Mouse (Mus musculus): ENCODE data around the gene Vmn2r62. TPM values are rescaled to one million over a fixed set of nuclear protein-coding genes. Genes with fewer than 3 reads are reported as not detected.
"Not testable (repeated sequence)": the region's sequence is repeated elsewhere in the genome, so short reads cannot be mapped to it uniquely, and the experiment has no call there.

Vmn2r62 gene
- total RNA-seq (2012; rRNA removed), result 0.05 TPM in 1 of 2 replicates, not detected in the other

- H3K9me3 ChIP-seq (ENCODE audit: control insufficient read depth, insufficient read depth, low read depth, low read length); H3K36me3 ChIP-seq (ENCODE audit: control insufficient read depth, insufficient read depth, low read length, poor library complexity, severe bottlenecking); H3K27ac ChIP-seq (ENCODE audit: insufficient read depth, low read depth, low read length, poor library complexity, severe bottlenecking); DNase-seq (ENCODE audit: low read depth, low spot score); H3K9ac ChIP-seq (ENCODE audit: insufficient read depth, low read depth, low read length, poor library complexity, severe bottlenecking); in situ Hi-C loops (cut with MboI; ENCODE audit: low sequenced_read_pairs in 2 of 2, unreplicated experiment in 2 of 2); H3K4me3 ChIP-seq (ENCODE audit: insufficient read depth in 1 of 2, low read depth in 1 of 2, low read length in 2 of 2, poor library complexity in 1 of 2, severe bottlenecking in 1 of 2); H3K4me1 ChIP-seq (ENCODE audit: control insufficient read depth in 2 of 2, insufficient read depth in 2 of 2, low read length in 2 of 2, poor library complexity in 1 of 2): not testable (repeated sequence)
These were observed at the start of gene Vmn2r62 for GRCm38 (mm10) chr7:42793425-42793824. TSS of gene Vmn2r62 (minus strand) at chr7:42793525.

DNA sequence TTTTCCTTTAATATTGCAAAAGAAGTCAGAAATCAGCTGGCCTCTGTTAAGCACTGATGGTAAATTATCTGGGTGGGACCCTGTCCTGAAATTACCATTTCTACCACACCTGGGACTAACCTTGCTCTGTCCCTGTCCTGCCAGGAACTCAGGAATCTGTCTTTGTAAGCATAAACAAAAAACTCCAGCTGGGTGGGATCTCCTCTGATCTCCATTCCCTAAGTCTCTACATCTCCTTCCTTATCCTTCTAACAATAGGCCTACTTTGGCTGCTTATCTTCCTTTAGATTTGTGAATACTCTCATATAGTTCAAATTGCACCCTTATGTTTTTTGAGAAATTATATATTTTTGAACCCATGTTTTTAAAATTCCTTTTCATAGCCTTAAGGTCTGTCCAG lies 45.0 kb upstream of the Vmn2r62 start:
- H3K9me3 ChIP-seq (ENCODE audit: control insufficient read depth, insufficient read depth, low read depth, low read length); in situ Hi-C loops (cut with MboI; ENCODE audit: low sequenced_read_pairs in 2 of 2, unreplicated experiment in 2 of 2); DNase-seq (ENCODE audit: low read depth, low spot score); H3K4me3 ChIP-seq (ENCODE audit: insufficient read depth in 1 of 2, low read depth in 1 of 2, low read length in 2 of 2, poor library complexity in 1 of 2, severe bottlenecking in 1 of 2); H3K9ac ChIP-seq (ENCODE audit: insufficient read depth, low read depth, low read length, poor library complexity, severe bottlenecking); H3K4me1 ChIP-seq (ENCODE audit: control insufficient read depth in 2 of 2, insufficient read depth in 2 of 2, low read length in 2 of 2, poor library complexity in 1 of 2); H3K36me3 ChIP-seq (ENCODE audit: control insufficient read depth, insufficient read depth, low read length, poor library complexity, severe bottlenecking): not testable (repeated sequence)
- H3K27ac ChIP-seq (ENCODE audit: insufficient read depth, low read depth, low read length, poor library complexity, severe bottlenecking), result peak overlapping the region; percentile 53; the same call in 1 of the 2 replicates

DNA sequence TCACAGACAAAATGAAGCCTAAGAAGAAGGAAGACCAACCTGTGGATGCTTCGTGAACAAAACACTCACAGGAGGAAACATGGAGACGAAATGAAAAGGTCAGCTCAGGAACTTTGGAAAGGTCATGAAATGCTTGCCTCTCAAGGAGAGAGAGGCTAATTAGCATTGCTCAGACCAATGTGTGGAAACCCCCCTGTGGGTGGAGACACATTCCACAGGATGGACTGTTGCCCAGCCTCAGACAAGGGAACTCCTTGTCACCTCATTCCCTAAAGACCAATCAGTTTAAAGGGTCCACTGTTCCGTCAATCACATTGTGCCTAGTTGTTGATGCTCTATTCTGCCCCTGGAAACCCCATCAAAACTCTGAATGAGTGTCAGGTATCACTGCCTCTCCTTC lies 38.9 kb upstream of the Vmn2r62 start:
- in situ Hi-C loops (cut with MboI; ENCODE audit: low sequenced_read_pairs in 2 of 2, unreplicated experiment in 2 of 2), result no loop called here
- Histone ChIP-seq H3K27ac (ENCODE audit: insufficient read depth, low read depth, low read length, poor library complexity, severe bottlenecking) (no peak overlapping the region; the same call in 1 of the 2 replicates), H3K9me3 (ENCODE audit: control insufficient read depth, insufficient read depth, low read depth, low read length) (no peaks in the 10 kb centered on the region), H3K9ac (ENCODE audit: insufficient read depth, low read depth, low read length, poor library complexity, severe bottlenecking) (no peak overlapping the region), H3K4me1 (ENCODE audit: control insufficient read depth in 2 of 2, insufficient read depth in 2 of 2, low read length in 2 of 2, poor library complexity in 1 of 2) (peaks cover 0 to 5% of the 10 kb centered on the region in 2 experiments; a peak in 3 of 4 replicates), H3K36me3 (ENCODE audit: control insufficient read depth, insufficient read depth, low read length, poor library complexity, severe bottlenecking) (no peaks in the 10 kb centered on the region), H3K4me3 (ENCODE audit: insufficient read depth in 1 of 2, low read depth in 1 of 2, low read length in 2 of 2, poor library complexity in 1 of 2, severe bottlenecking in 1 of 2) (peak overlapping the region in 1 of 2 experiments; percentile 16; a peak in 1 of 4 replicates)
- no peak for TF ChIP-seq CHD2 (IDR thresholded peaks at IDR 0.05; ENCODE audit: low read depth, low read length)
- no peak for TF ChIP-seq MAFK (IDR thresholded peaks at IDR 0.05; ENCODE audit: insufficient read depth, low read depth, low read length)
- no peak for TF ChIP-seq ZNF384 (IDR thresholded peaks at IDR 0.05; ENCODE audit: low read depth, low read length)
- no peak for TF ChIP-seq ZC3H11A (IDR thresholded peaks at IDR 0.05; ENCODE audit: borderline replicate concordance, low read depth, low read length)
- TF ChIP-seq HCFC1 (IDR thresholded peaks at IDR 0.05; ENCODE audit: borderline replicate concordance, insufficient read depth, low read length), result no peak
- DNase-seq (ENCODE audit: low read depth, low spot score), result no peak

DNA sequence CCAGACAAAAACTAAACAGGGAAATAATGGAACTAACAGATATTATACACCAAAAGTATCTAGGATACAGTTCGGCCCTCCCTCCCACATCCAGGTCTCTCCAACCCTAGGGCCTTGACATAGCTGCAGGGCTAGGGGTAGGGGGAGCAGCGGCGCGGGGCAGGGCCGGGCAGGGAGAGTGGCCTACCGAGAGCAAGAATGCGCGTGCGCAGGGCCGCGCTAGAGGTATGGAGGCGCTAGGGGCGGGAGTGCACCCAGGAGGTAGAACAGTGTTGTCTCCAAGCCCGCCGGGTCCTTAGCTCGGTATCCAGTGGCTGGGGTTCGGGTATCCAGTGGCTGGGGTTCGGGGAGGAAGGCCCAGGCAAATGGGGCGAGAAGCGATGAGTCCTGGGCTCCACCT lies 43.5 kb downstream of the Vmn2r62 start:
- TF ChIP-seq CHD2 (IDR thresholded peaks at IDR 0.05; ENCODE audit: low read depth, low read length), result no peak
- no peak for TF ChIP-seq MAFK (IDR thresholded peaks at IDR 0.05; ENCODE audit: insufficient read depth, low read depth, low read length)
- no peak for TF ChIP-seq ZC3H11A (IDR thresholded peaks at IDR 0.05; ENCODE audit: borderline replicate concordance, low read depth, low read length)
- no peak for TF ChIP-seq HCFC1 (IDR thresholded peaks at IDR 0.05; ENCODE audit: borderline replicate concordance, insufficient read depth, low read length)
- no peak for TF ChIP-seq ZNF384 (IDR thresholded peaks at IDR 0.05; ENCODE audit: low read depth, low read length)
- Histone ChIP-seq H3K9me3 (ENCODE audit: control insufficient read depth, insufficient read depth, low read depth, low read length) (no peaks in the 10 kb centered on the region), H3K27ac (ENCODE audit: insufficient read depth, low read depth, low read length, poor library complexity, severe bottlenecking) (peak overlapping the region; percentile 44; the same call in 1 of the 2 replicates), H3K36me3 (ENCODE audit: control insufficient read depth, insufficient read depth, low read length, poor library complexity, severe bottlenecking) (no peaks in the 10 kb centered on the region), H3K4me3 (ENCODE audit: insufficient read depth in 1 of 2, low read depth in 1 of 2, low read length in 2 of 2, poor library complexity in 1 of 2, severe bottlenecking in 1 of 2) (peak overlapping the region; percentile 64 to 88), H3K9ac (ENCODE audit: insufficient read depth, low read depth, low read length, poor library complexity, severe bottlenecking) (peak overlapping the region; percentile 81), H3K4me1 (ENCODE audit: control insufficient read depth in 2 of 2, insufficient read depth in 2 of 2, low read length in 2 of 2, poor library complexity in 1 of 2) (no peaks in the 10 kb centered on the region)
- in situ Hi-C loops (cut with MboI; ENCODE audit: low sequenced_read_pairs in 2 of 2, unreplicated experiment in 2 of 2), result no loop called here
- DNase-seq (ENCODE audit: low read depth, low spot score), result peak; percentile 83

DNA sequence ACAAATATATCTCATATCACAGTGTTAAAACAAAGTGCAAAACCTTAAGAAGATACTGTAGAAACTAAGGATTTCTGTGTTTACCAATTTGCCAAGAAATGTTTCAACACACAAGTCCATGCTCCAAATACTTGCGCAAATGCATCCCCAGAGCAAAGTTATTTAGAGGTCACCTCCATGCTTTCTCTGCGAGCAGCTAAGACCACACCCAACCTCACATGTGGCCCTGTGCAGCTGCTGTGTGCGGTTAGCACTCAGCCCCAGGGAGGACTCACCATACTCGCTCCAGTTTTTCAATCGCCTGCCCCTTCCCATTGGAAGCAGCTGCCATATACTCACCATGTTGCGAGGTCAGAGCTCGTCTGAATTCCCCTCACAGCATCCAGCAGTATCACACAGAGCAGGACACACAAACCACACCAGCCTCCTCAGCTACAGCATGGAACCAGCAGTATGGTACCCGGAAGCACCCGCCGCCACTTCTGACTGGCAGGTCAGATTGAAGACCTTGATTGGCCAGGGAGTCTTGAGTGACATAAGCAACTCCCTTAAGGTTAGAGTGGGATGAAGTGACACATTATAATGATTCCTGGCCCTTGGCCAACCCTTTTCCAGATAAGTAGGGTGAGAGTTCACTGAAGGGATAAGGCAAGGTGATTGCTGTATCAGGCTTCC lies 54.7 kb downstream of the Vmn2r62 start:
- Histone ChIP-seq H3K36me3 (ENCODE audit: control insufficient read depth, insufficient read depth, low read length, poor library complexity, severe bottlenecking) (peaks cover 2% of the 10 kb centered on the region; the same call in 1 of the 2 replicates), H3K9ac (ENCODE audit: insufficient read depth, low read depth, low read length, poor library complexity, severe bottlenecking) (peak overlapping the region; percentile 82), H3K4me3 (ENCODE audit: insufficient read depth in 1 of 2, low read depth in 1 of 2, low read length in 2 of 2, poor library complexity in 1 of 2, severe bottlenecking in 1 of 2) (peak overlapping the region; percentile 59 to 84), H3K4me1 (ENCODE audit: control insufficient read depth in 2 of 2, insufficient read depth in 2 of 2, low read length in 2 of 2, poor library complexity in 1 of 2) (no peaks in the 10 kb centered on the region), H3K27ac (ENCODE audit: insufficient read depth, low read depth, low read length, poor library complexity, severe bottlenecking) (peak overlapping the region; percentile 65), H3K9me3 (ENCODE audit: control insufficient read depth, insufficient read depth, low read depth, low read length) (no peaks in the 10 kb centered on the region)
- in situ Hi-C loops (cut with MboI; ENCODE audit: low sequenced_read_pairs in 2 of 2, unreplicated experiment in 2 of 2), result no loop called here
- TF ChIP-seq CHD2 (IDR thresholded peaks at IDR 0.05; ENCODE audit: low read depth, low read length) (0 out of 2 replicates have a peak, but pooled peaks have one; percentile 36), HCFC1 (IDR thresholded peaks at IDR 0.05; ENCODE audit: borderline replicate concordance, insufficient read depth, low read length) (no peak), ZNF384 (IDR thresholded peaks at IDR 0.05; ENCODE audit: low read depth, low read length) (no peak), ZC3H11A (IDR thresholded peaks at IDR 0.05; ENCODE audit: borderline replicate concordance, low read depth, low read length) (no peak), MAFK (IDR thresholded peaks at IDR 0.05; ENCODE audit: insufficient read depth, low read depth, low read length) (no peak)
- peak; percentile 63 for DNase-seq (ENCODE audit: low read depth, low spot score)

- H3K9ac ChIP-seq (ENCODE audit: insufficient read depth, low read depth, low read length, poor library complexity, severe bottlenecking); DNase-seq (ENCODE audit: low read depth, low spot score); H3K36me3 ChIP-seq (ENCODE audit: control insufficient read depth, insufficient read depth, low read length, poor library complexity, severe bottlenecking); H3K4me1 ChIP-seq (ENCODE audit: control insufficient read depth in 2 of 2, insufficient read depth in 2 of 2, low read length in 2 of 2, poor library complexity in 1 of 2); H3K4me3 ChIP-seq (ENCODE audit: insufficient read depth in 1 of 2, low read depth in 1 of 2, low read length in 2 of 2, poor library complexity in 1 of 2, severe bottlenecking in 1 of 2); H3K27ac ChIP-seq (ENCODE audit: insufficient read depth, low read depth, low read length, poor library complexity, severe bottlenecking); in situ Hi-C loops (cut with MboI; ENCODE audit: low sequenced_read_pairs in 2 of 2, unreplicated experiment in 2 of 2); H3K9me3 ChIP-seq (ENCODE audit: control insufficient read depth, insufficient read depth, low read depth, low read length): not testable (repeated sequence)
These were observed 66.4 kb downstream of the Vmn2r62 start, which contains the start of gene Gm17067 for GRCm38 (mm10) chr7:42726917-42727316. TSS of gene Gm17067 (minus strand) at chr7:42727017.

All from ES-E14 (cell line).